Mouse (Mus musculus): ENCODE data around the gene Calm4.

DNA sequence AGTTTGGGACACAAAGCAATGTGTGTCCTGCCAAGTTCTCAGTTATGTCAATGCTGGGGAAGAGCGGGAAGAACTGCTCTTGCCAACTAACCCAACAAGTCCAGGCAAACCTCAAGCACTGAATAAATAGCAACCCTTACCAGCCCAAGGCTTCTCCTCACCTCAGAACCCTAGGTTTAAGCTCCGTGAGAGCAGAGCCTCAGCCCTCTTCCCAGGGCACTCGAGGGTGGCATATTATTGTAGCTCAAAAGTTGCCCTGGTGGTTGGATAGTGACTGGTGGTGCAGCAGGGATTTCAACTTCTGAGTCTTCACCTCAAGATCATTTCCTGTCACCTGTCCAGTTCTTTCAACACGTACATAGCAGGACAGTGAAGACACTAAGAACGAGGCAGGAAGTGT lies 6.0 kb upstream of the Calm4 start:
- TF ChIP-seq POLR2A (IDR thresholded peaks at IDR 0.05; ENCODE audit: low read depth, low read length), result no peak
- no peak for TF ChIP-seq CTCF (IDR thresholded peaks at IDR 0.05; ENCODE audit: borderline replicate concordance, insufficient read depth, low read length)
